Mouse (Mus musculus) T-helper 2 cell (primary cell): Measurements from ENCODE around the gene Wfdc1.

ENCODE experiments used
- in situ Hi-C: fragments of 300-600 bp; cut with MboI, MseI; formaldehyde crosslinking; loops from one replicate; pipeline ENCODE4 v1.15.1; 2025; ENCODE audit warnings: high pct_unique_total_duplicates

Wfdc1 gene

GRCm38 (mm10) chr8:119732072-119732471, 65.9 kb downstream of the Wfdc1 start:
- in situ Hi-C loops, result no loop called here

GRCm38 (mm10) chr8:119736348-119736917, 70.3 kb downstream of the Wfdc1 start:
- in situ Hi-C loops, result no loop called here

- in situ Hi-C loops, result no loop called here
Measured at GRCm38 (mm10) chr8:119737093-119737900, 71.1 kb downstream of the Wfdc1 start.
